24 mouse cellular contexts compared by ENCODE assay signal in the genomic region with DNA sequence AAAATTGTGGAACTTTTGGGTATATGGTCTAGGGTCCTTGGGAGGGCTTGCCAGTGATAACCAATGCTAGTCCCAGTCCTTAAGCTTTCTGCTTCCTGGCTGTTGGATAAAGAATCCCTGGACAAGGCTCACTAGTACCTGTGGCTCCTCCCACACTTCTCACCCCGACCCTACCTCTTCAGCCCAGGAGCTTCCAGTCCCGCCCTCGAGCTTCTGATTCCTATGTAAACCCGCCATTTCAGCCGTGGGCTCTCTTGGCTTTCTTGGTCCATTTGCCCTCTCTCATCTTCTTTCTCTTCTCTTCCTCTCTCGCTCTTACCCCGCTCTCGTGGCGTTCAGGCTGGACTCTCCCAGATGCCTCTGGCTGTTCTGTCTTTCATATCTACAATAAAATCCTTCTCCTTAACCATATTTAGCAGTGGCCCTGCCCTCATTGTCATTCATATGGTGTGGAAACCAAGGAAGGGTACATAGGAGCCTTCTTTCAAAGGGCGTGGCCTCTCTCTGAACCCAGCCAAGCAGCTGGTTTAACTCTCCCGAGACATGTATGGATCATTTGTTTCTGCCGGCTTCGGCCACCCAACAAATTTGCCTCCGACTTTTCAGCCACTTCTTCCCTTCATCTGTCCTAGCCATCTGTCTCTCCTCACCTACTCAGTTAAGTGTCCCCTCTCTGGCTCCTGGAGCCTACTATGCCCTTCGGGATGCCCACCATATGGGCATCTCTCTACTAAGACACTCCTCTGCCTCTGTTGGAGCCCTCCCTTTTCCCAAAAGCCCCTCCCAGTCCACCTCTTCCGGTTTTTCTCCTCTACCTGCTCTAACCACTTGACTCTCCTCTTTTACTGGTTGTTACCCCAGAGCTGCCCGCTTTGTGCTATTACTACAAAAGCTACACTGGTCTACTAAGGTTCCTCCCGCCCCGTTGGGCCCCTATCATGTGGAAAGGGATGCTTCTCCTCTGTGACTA. TPM values are rescaled to one million over a fixed set of nuclear protein-coding genes. Genes with fewer than 3 reads are reported as not detected.
DNase-seq lines count a peak whose midpoint lies in the region; ATAC-seq and TF ChIP-seq lines count a peak whose summit lies in the region.
"Had no signal": no experiment of that assay in that cellular context is flagged by ENCODE, and none has a peak within 500 bp of the region (broad histone marks: within the 10 kb centered on the region; RNA-seq: fewer than 3 reads in every experiment).

No protein-coding gene starts in this region.

- dilution Hi-C loops in CH12.LX (cut with MboI; ENCODE audit: extremely low pct_ligation_motif_present, extremely low pct_unique_long_range_greater_than_20kb, low sequenced_read_pairs): no loop called here

- H3K79me2 ChIP-seq in CH12.LX (replicated peaks; ENCODE audit: control insufficient read depth, extremely low read depth, insufficient read depth, poor library complexity, severe bottlenecking): no peaks in the 10 kb centered on the region

- H3K27ac ChIP-seq in kidney, embryonic 16.5 days (ENCODE audit: low read length): peak overlapping the region; percentile 27; the same call in 1 of the 2 replicates
- H3K27ac ChIP-seq in CH12.LX (ENCODE audit: insufficient read depth, low read depth): no peak overlapping the region
- 0 out of 2 replicates have a peak overlapping the region, but pooled peaks have one; percentile 15 for H3K27ac ChIP-seq in embryonic fibroblast, embryonic 13.5 days (ENCODE audit: insufficient read depth, low read length)
- H3K27ac ChIP-seq: gastrocnemius, adult 2 months; heart, adult 2 months; liver, embryonic 14.5 days; midbrain, embryonic 13.5 days; neural tube, embryonic 15.5 days; stomach, embryonic 15.5 days had no signal

- no peak for TF ChIP-seq RAD21 in CH12.LX (IDR thresholded peaks at IDR 0.05; ENCODE audit: low read depth, low read length)

- DNase-seq in kidney, postnatal 25 days: no peak
- DNase-seq in A20 (ENCODE audit: low read depth, low spot score): peak; percentile 83
- peak; percentile 62 for DNase-seq in CH12.LX (ENCODE audit: extremely low read depth)
- no peak for DNase-seq in adrenal gland, adult (ENCODE audit: inconsistent age in 2 of 2, low spot score in 1 of 2)
- DNase-seq in layer of hippocampus, postnatal 25 days (ENCODE audit: extremely low spot score in 1 of 2, low spot score in 1 of 2): no peak
- DNase-seq: adrenal gland, adult 8-10 months; cerebellum, adult 2 months; cerebellum, postnatal 36 days; gastrocnemius, adult 2 months; gastrocnemius, postnatal 36 days; heart, adult 2 months; kidney, adult 18-20 months; layer of hippocampus, adult 9-11 months; liver; right cerebral cortex, postnatal 14 days had no signal

- in situ Hi-C loops in CH12.LX (cut with MboI; ENCODE audit: low pct_ligation_motif_present, low pct_unique_long_range_greater_than_20kb, low sequenced_read_pairs): no loop called here

- no peaks in the 10 kb centered on the region for H3K36me3 ChIP-seq in kidney, embryonic 16.5 days (ENCODE audit: insufficient read depth, low read length)
- H3K36me3 ChIP-seq in CH12.LX (replicated peaks in 1 of 2; ENCODE audit: control insufficient read depth in 1 of 2, insufficient read depth in 1 of 2, low read length in 1 of 2): no peaks in the 10 kb centered on the region
- H3K36me3 ChIP-seq: midbrain, embryonic 13.5 days; neural tube, embryonic 15.5 days; stomach, embryonic 15.5 days had no signal

- ATAC-seq in kidney, embryonic 16.5 days (ENCODE audit: low FRiP score, low TSS enrichment): no peak
- ATAC-seq: activated CD4-positive, CD25-positive, alpha-beta regulatory T cell, adult 4 months; forebrain, embryonic 16.5 days had no signal

- H3K4me2 ChIP-seq in kidney, embryonic 16.5 days (replicated peaks; ENCODE audit: low read depth, low read length): 0 out of 2 replicates have a peak overlapping the region, but pooled peaks have one; percentile 42
- H3K4me2 ChIP-seq in CH12.LX (ENCODE audit: insufficient read depth, low read depth, poor library complexity, severe bottlenecking): peak overlapping the region; percentile 94
- H3K4me2 ChIP-seq: stomach, embryonic 15.5 days had no signal

- no peak; the same call in none of the 2 replicates for TF ChIP-seq EP300 in CH12.LX (IDR thresholded peaks at IDR 0.05; ENCODE audit: low read length)

- TF ChIP-seq CTCF in CH12.LX (conservative IDR thresholded peaks at IDR 0.05 in 1 of 2, IDR thresholded peaks at IDR 0.05 in 1 of 2; ENCODE audit: low read depth in 2 of 2, low read length in 2 of 2): no peak
- no peak for TF ChIP-seq CTCF in embryonic fibroblast, embryonic 13.5 days (IDR thresholded peaks at IDR 0.05; ENCODE audit: borderline replicate concordance, insufficient read depth, low read length)

- TF ChIP-seq POLR2A in CH12.LX (IDR thresholded peaks at IDR 0.05; ENCODE audit: low read depth, low read length): no peak
- no peak for TF ChIP-seq POLR2A in embryonic fibroblast, embryonic 13.5 days (IDR thresholded peaks at IDR 0.05; ENCODE audit: low read depth, low read length)

- peaks cover 3% of the 10 kb centered on the region for H3K4me1 ChIP-seq in kidney, embryonic 16.5 days (ENCODE audit: insufficient read depth, low read length)
- peaks cover 15 to 55% of the 10 kb centered on the region in 2 experiments for H3K4me1 ChIP-seq in CH12.LX (ENCODE audit: control insufficient read depth in 1 of 2, insufficient read depth in 2 of 2)
- peaks cover 2% of the 10 kb centered on the region for H3K4me1 ChIP-seq in embryonic fibroblast, embryonic 13.5 days (ENCODE audit: control insufficient read depth, insufficient read depth, low read length)
- H3K4me1 ChIP-seq: megakaryocyte, embryonic 14.5 days had no signal

- H3K9ac ChIP-seq in kidney, embryonic 16.5 days (replicated peaks; ENCODE audit: low read length): no peak overlapping the region; the same call in 1 of the 2 replicates
- 0 out of 2 replicates have a peak overlapping the region, but pooled peaks have one; percentile 4 for H3K9ac ChIP-seq in CH12.LX (ENCODE audit: insufficient read depth, low read depth)
- H3K9ac ChIP-seq: liver, embryonic 14.5 days; neural tube, embryonic 15.5 days; stomach, embryonic 15.5 days had no signal

- H3K27me3 ChIP-seq in kidney, embryonic 16.5 days (ENCODE audit: insufficient read depth, low read length): no peaks in the 10 kb centered on the region
- H3K27me3 ChIP-seq in CH12.LX (replicated peaks): peaks cover 15% of the 10 kb centered on the region
- H3K27me3 ChIP-seq: midbrain, embryonic 13.5 days; neural tube, embryonic 15.5 days; stomach, embryonic 15.5 days had no signal

- WGBS in kidney, embryonic 16.5 days: 76% methylated on average over 19 of the region's 19 CpGs

- H3K4me3 ChIP-seq in kidney, embryonic 16.5 days (ENCODE audit: low read length): no peak overlapping the region
- H3K4me3 ChIP-seq in CH12.LX (replicated peaks in 1 of 3; ENCODE audit: low read depth in 2 of 3, low read length in 2 of 3, poor library complexity in 1 of 3): peak overlapping the region in 1 of 3 experiments; percentile 29
- H3K4me3 ChIP-seq in embryonic fibroblast, embryonic 13.5 days (ENCODE audit: insufficient read depth, low read length): no peak overlapping the region
- H3K4me3 ChIP-seq: gastrocnemius, adult 2 months; heart, adult 2 months; megakaryocyte, embryonic 14.5 days; midbrain, embryonic 13.5 days; neural tube, embryonic 15.5 days; stomach, embryonic 15.5 days had no signal

- no peaks in the 10 kb centered on the region for H3K9me3 ChIP-seq in kidney, embryonic 16.5 days (ENCODE audit: low read length)
- peaks cover 12% of the 10 kb centered on the region for H3K9me3 ChIP-seq in CH12.LX (replicated peaks; ENCODE audit: low read length)
- H3K9me3 ChIP-seq: neural tube, embryonic 15.5 days; stomach, embryonic 15.5 days had no signal

TF ChIP-seq in CH12.LX, 34 proteins besides CTCF, POLR2A, EP300 and RAD21:
- TF ChIP-seq RCOR1 (conservative IDR thresholded peaks at IDR 0.05; ENCODE audit: low read depth, low read length): no peak
- 0 out of 2 replicates have a peak, but pooled peaks have one; percentile 33 for TF ChIP-seq ELF1 (IDR thresholded peaks at IDR 0.05; ENCODE audit: low read depth, low read length)

RNA-seq across cellular contexts. Expression of a gene that starts 54.7 kb away (rescaled TPM):
- 9.9 and 10.5 TPM in 2 replicates for polyA plus RNA-seq in kidney, embryonic 16.5 days (2015; fragmentation: Nextera tagmentation; extraction: Ambion mirVana)
- total RNA-seq in CH12.LX (2012; rRNA removed) (0.50 and 0.59 TPM in 2 replicates), CH12.LX (2014; rRNA removed) (1.9 and 2.1 TPM in 2 replicates)
- 2.3 and 2.5 TPM in 2 replicates for polyA plus RNA-seq in CH12.LX (2012; ENCODE audit: insufficient read length, low read depth)
- 18.9 and 23.6 TPM in 2 replicates for polyA plus RNA-seq in embryonic fibroblast, embryonic 13.5 days (2011; ENCODE audit: insufficient read length, low read depth, missing spikeins)
- 10 to 100 TPM; 25.8 to 29.3 TPM for total RNA-seq in layer of hippocampus, postnatal 25 days (2021)

Comparison
In these comparisons a context has a peak if more than half of its experiments do, and no peak if none do; other contexts are left out.
1. DNase-seq: peak in A20 (single experiment) and CH12.LX (single experiment); none in kidney, postnatal 25 days (0 of 2), adrenal gland, adult (0 of 2) and layer of hippocampus, postnatal 25 days (0 of 2).